Mouse (Mus musculus) heart, embryonic 16.5 days (tissue): ENCODE data around the gene Nfix. TPM values are rescaled to one million over a fixed set of nuclear protein-coding genes. Genes with fewer than 3 reads are reported as not detected.

ENCODE experiments used
- ATAC-seq: fragments of 200-750 bp; cut with Nextera tagmentation; replicated peaks from 2 replicates; pipeline ENCODE4 v1.8.0; 2017; ENCODE audit warnings: moderate number of reproducible peaks; ENCODE audit not compliant: insufficient read depth, low FRiP score; ENCODE audit errors: extremely low read depth
- H3K27ac ChIP-seq: fragments of 300-500 bp; sonication (generic); 2 replicates; pipeline ENCODE4 v1.5.1; 2014; ENCODE audit warnings: mild to moderate bottlenecking, low read length, control low read depth, moderate library complexity
- H3K27me3 ChIP-seq: fragments of 300-500 bp; sonication (generic); 2 replicates; pipeline ENCODE4 v1.6.1; 2014; ENCODE audit warnings: low read length, mixed read lengths; ENCODE audit not compliant: control insufficient read depth, insufficient read depth
- H3K36me3 ChIP-seq: fragments of 300-500 bp; sonication (generic); 2 replicates; pipeline ENCODE4 v1.6.1; 2014; ENCODE audit not compliant: control insufficient read depth, insufficient read depth
- H3K4me1 ChIP-seq: fragments of 300-500 bp; sonication (generic); 2 replicates; pipeline ENCODE4 v1.6.1; 2014; ENCODE audit warnings: low read length, mixed read lengths; ENCODE audit not compliant: control insufficient read depth, insufficient read depth
- H3K4me2 ChIP-seq: fragments of 300-500 bp; sonication (generic); 2 replicates; pipeline ENCODE4 v1.6.1; 2014; ENCODE audit warnings: low read depth, mild to moderate bottlenecking, control low read depth, low read length
- H3K4me3 ChIP-seq: fragments of 300-500 bp; sonication (generic); 2 replicates; pipeline ENCODE4 v1.5.1; 2014; ENCODE audit warnings: mild to moderate bottlenecking, control low read depth, low read length
- H3K9ac ChIP-seq: fragments of 300-500 bp; sonication (generic); 2 replicates; pipeline ENCODE4 v1.6.1; 2014; ENCODE audit warnings: low read length, control low read depth
- H3K9me3 ChIP-seq: fragments of 300-500 bp; sonication (generic); replicated peaks from 2 replicates; pipeline ENCODE4 v1.6.1; 2016; ENCODE audit warnings: low read length; ENCODE audit not compliant: control insufficient read depth
- WGBS: fragments of 180-500 bp; shearing (Covaris S2); extraction: QIAGEN DNeasy Blood & Tissue Kit; methylation state at CpG from one replicate; pipeline ENCODE4 v1.1.7; 2014; 5-methylcytosine and 5-hydroxymethylcytosine counted together
- polyA plus RNA-seq: library from polyadenylated mRNA; unstranded; fragments of >200 nt; fragmentation: Nextera tagmentation; extraction: Ambion mirVana; gene quantifications from 2 replicates; pipeline ENCODE4 v1.2.1, GENCODE M21; 2015

Nfix gene
- polyA plus RNA-seq, 1 experiment from 2014 or later, result 12.7 TPM

DNA sequence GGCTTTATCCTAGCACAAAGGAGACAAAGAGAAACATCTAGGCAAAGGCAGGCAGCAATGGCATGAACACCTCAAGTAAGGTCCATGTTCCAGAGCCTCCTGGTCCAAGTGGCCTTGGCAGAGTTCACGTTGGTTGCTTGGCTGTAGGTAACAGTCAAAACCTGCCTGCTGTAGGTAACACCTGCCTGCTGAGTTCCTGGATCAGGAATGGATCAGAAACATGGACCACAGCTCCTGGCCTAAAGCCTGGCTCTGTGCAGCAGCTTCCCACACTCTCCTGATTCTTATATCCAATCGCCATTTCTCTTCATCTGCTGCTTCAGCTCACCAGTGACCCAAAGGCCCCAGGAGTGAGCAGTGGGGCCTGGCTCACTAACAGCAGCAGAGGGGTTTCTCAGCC, 65.5 kb downstream of the Nfix start:
- WGBS, result 87% methylated on average over 2 of the region's 2 CpGs

DNA sequence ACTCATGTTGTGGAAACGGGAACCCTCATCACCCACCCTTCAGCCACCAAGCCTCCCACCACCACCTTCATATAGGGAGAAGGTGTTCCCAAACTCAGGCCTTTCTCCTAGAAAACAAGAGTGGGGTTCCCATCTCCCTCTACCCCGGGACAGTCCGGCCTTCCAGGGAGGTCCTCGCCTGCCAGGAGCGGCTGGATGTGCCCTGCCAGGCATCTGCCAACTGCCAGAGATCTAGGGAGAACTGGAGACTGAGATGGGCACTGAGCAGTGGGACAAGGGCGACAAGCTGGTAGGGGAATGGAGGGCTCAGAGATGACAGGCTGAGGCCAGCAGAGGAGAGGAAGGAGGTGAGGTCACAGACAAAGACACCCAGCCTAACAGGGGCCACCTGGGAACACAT, 66.2 kb downstream of the Nfix start:
- 84% methylated on average over 6 of the region's 6 CpGs for WGBS
- no peak overlapping the region for H3K4me2 ChIP-seq
- H3K9me3 ChIP-seq, result no peaks in the 10 kb centered on the region
- no peak overlapping the region for H3K9ac ChIP-seq
- no peaks in the 10 kb centered on the region for H3K36me3 ChIP-seq
- no peak overlapping the region for H3K4me3 ChIP-seq
- no peaks in the 10 kb centered on the region for H3K27me3 ChIP-seq
- no peak for ATAC-seq
- no peak overlapping the region for H3K27ac ChIP-seq
- peaks cover 83% of the 10 kb centered on the region for H3K4me1 ChIP-seq

More for the DNA sequence above, 65.5 kb downstream of the Nfix start:
- Histone ChIP-seq H3K27ac (no peak overlapping the region), H3K27me3 (no peaks in the 10 kb centered on the region), H3K4me2 (no peak overlapping the region), H3K4me1 (peaks cover 85% of the 10 kb centered on the region), H3K4me3 (no peak overlapping the region), H3K9ac (no peak overlapping the region), H3K9me3 (no peaks in the 10 kb centered on the region), H3K36me3 (no peaks in the 10 kb centered on the region)
- ATAC-seq, result no peak

DNA sequence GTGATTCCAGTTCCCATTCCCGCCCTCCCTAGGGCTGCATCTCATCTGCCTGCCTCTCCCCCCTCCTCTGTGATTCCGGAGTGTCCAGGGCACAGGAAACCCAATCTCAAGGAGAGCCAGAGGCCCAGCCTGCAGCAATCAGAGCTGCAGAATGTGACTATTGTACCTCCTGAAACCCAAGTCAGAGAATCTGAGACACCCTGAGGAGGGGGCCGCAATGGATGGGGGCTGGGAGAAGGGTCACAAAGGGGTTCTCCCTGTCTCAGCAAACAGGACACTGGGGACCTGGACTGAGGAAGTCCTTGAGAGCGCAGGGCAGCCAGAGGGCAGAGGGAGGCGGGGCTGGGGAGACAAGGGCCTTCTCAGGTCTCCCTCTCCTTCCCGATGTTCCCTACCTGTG, 67.1 kb downstream of the Nfix start:
- Histone ChIP-seq H3K27me3 (no peaks in the 10 kb centered on the region), H3K4me3 (no peak overlapping the region), H3K36me3 (no peaks in the 10 kb centered on the region), H3K4me2 (no peak overlapping the region), H3K27ac (peak overlapping the region; percentile 2; the same call in 1 of the 2 replicates), H3K4me1 (peaks cover 75% of the 10 kb centered on the region), H3K9ac (peak overlapping the region; percentile 56), H3K9me3 (no peaks in the 10 kb centered on the region)
- 0 out of 2 replicates have a peak, but pooled peaks have one; percentile 5 for ATAC-seq
- WGBS, result 41% methylated on average over 6 of the region's 6 CpGs

DNA sequence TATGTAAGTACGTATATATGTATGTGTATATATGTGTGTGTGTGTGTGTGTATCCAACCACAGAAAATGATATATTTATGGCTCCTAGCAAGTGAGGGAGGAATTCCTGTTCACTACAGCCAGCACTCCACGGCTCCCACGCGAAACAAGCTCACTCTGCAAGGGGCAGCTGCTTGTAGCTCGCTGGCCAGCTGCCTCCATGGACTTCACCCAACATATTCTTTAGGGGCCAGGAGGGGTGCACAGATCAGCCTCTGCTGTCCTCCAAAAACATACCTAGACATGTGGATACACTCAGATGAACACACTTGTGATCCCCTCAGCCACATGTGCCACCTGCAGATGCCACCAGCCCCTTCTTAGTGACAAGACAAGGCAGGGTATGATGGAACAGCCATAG, 67.6 kb downstream of the Nfix start:
- Histone ChIP-seq H3K9me3 (no peaks in the 10 kb centered on the region), H3K4me2 (no peak overlapping the region), H3K9ac (peak overlapping the region; percentile 24; the same call in 1 of the 2 replicates), H3K27ac (peak overlapping the region; percentile 86; the same call in 1 of the 2 replicates), H3K4me3 (no peak overlapping the region), H3K27me3 (no peaks in the 10 kb centered on the region), H3K36me3 (no peaks in the 10 kb centered on the region), H3K4me1 (peaks cover 73% of the 10 kb centered on the region)
- WGBS, result 47% methylated on average over 5 of the region's 5 CpGs
- ATAC-seq, result no peak

DNA sequence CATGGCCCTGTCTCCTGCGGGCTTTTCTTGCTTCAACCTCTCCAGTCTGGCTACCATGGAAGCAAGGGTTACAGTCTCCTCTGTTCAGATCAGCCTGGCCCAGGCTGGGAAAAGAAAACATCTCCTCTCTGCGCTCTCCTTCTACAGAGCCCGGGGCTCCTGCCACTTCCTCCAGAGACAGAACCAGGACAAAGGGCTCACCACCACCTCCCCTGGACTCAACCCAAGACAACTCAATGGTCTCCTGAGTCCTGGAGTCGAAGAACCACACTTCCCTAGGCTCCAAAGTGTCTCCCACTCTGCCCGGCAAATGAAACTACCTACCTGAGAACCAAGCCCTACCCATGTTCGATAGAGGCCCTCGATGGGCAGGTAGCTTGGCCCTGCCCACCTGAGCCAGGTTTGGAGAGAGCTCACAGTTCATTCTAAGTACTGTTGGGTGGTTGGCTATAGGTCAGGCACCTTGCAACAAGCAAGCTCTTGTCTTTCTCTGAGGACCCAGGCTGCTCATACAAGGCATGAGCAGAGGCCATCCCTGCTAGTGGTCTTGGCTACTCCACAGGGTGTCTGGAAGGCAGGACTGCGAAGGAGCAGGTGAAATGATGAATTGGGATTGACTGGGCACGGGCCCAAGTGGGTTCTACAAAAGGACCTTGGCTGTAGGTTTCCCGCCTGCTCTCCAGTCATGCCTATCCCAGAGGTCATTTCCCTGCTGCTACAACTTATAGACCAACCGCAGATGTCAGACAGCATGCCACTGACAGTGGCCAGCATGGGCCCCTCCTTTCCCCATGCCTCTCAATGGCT, 68.6 kb downstream of the Nfix start:
- H3K27me3 ChIP-seq, result no peaks in the 10 kb centered on the region
- peaks cover 71% of the 10 kb centered on the region for H3K4me1 ChIP-seq
- H3K36me3 ChIP-seq, result no peaks in the 10 kb centered on the region
- peak overlapping the region; percentile 86 for H3K27ac ChIP-seq
- H3K4me2 ChIP-seq, result peak overlapping the region; percentile 5; the same call in 1 of the 2 replicates
- no peaks in the 10 kb centered on the region for H3K9me3 ChIP-seq
- 55% methylated on average over 11 of the region's 11 CpGs for WGBS
- H3K4me3 ChIP-seq, result no peak overlapping the region
- H3K9ac ChIP-seq, result peak overlapping the region; percentile 31
- no peak for ATAC-seq

DNA sequence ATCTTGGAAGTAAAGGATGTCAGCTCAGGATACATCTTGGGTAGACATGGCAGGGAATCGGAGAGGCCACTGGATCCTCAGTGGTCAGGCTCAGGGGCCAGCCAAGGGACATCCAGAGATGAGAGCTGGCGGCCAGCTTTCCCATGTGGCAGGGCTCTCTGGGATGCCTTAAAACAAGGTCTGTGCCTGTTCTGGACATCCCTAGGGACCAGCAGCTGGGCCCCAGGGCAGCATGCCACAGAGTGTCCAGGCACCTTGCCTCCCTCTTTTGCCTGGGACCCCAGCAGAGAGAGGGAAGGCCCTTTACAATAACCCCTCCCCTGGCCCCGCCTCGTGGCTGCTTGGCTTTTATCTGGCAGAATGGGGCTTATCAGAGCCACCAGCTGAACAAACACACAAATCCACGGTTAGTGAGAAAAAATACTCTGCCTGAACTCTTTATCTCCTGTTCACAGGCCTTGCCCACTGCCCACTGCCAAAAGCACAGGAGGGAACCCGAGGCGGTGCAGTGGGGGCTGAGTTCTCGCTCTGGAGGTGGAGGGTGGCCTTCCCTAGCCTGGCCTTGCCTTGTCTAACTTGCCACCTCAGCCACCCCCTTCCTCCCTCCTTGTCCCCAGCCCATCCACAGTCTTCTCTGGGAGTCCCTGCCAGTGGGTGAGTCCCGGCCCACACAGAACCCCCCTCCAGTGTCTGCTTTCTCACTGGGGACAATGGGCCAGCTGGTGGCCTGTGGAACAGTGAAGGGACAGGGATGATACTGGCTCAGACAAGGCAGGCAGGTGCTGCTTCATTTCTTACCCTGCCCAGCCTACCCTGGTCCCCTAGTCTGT, 69.4 kb downstream of the Nfix start:
- 34% methylated on average over 9 of the region's 9 CpGs for WGBS

DNA sequence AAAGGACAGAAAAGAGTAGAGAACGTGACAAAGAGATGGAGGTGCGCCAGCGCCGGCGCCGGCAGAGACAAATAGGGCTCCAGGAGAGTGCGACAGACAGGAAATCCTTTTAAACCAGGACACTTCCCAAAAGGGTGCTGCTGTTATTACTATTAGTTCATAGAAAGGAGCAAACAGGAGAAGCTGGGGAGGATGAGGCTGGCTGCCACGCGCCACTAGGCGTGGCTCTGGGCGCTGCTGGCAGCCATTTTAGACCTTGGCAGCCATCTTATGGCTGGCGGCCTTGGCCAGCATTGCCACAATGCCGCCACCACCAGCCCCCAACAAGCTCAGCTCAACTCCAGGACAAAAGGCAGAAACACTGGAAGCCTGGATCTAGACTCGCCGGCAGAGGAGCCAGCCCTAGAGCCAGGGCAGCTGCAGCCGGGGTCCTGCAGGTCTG, 70.2 kb downstream of the Nfix start:
- no peaks in the 10 kb centered on the region for H3K36me3 ChIP-seq
- no peaks in the 10 kb centered on the region for H3K27me3 ChIP-seq
- no peak overlapping the region for H3K4me2 ChIP-seq
- peak overlapping the region; percentile 31 for H3K9ac ChIP-seq
- peaks cover 69% of the 10 kb centered on the region for H3K4me1 ChIP-seq
- ATAC-seq, result no peak
- H3K9me3 ChIP-seq, result no peaks in the 10 kb centered on the region
- H3K27ac ChIP-seq, result peak overlapping the region; percentile 86
- WGBS, result 74% methylated on average over 16 of the region's 16 CpGs
- H3K4me3 ChIP-seq, result no peak overlapping the region

More for the DNA sequence above, 69.4 kb downstream of the Nfix start:
- Histone ChIP-seq H3K36me3 (no peaks in the 10 kb centered on the region), H3K4me1 (peaks cover 69% of the 10 kb centered on the region), H3K4me2 (peak overlapping the region; percentile 5; the same call in 1 of the 2 replicates), H3K27me3 (no peaks in the 10 kb centered on the region), H3K9me3 (no peaks in the 10 kb centered on the region), H3K27ac (peak overlapping the region; percentile 86), H3K9ac (peak overlapping the region; percentile 31), H3K4me3 (no peak overlapping the region)
- peak; percentile 51 for ATAC-seq

DNA sequence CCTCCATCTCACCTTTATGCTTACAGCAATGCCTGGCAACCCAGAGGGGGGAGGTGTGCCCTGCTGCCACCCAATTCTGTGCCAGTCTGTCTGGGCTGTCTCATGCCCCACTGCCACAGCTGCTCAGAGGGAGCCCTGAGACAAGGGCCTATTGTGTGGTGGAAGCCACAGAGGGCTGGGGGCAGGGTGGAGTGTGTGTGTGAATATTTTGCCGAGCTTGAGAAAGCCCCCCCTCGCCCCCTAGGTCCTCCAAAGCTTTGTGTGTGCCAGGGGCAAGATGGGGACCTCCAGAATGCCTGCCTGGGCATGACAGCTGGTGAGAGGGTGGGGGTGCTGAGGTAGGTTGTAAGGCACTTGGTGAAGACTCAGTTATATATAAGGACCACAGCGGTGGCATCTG, 71.7 kb downstream of the Nfix start:
- no peak overlapping the region for H3K4me3 ChIP-seq
- no peak overlapping the region for H3K4me2 ChIP-seq
- no peaks in the 10 kb centered on the region for H3K27me3 ChIP-seq
- no peak overlapping the region for H3K27ac ChIP-seq
- H3K36me3 ChIP-seq, result 0 out of 2 replicates have a peak, but pooled peaks cover 3% of the 10 kb centered on the region
- WGBS, result 75% methylated on average over 3 of the region's 3 CpGs
- H3K4me1 ChIP-seq, result peaks cover 77% of the 10 kb centered on the region
- no peaks in the 10 kb centered on the region for H3K9me3 ChIP-seq
- no peak overlapping the region for H3K9ac ChIP-seq
- no peak for ATAC-seq

DNA sequence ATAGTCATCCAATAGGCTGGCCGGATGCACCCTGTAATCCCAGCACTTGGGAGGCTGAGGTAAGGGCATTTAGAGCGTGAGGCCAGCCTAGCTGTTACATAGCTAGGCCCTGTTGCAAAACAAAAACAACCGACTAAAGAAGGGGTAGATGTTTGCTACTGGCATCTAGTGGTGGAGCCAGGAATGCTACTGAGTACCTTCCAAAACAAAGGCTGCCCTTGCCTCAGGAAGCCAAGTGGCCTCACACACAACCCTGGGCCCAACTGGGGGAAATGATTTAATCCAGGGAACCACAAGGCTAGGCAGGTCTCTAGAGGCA, 74.2 kb downstream of the Nfix start:
- WGBS, result 15% methylated on average over 3 of the region's 3 CpGs
- Histone ChIP-seq H3K4me3 (no peak overlapping the region), H3K9ac (no peak overlapping the region; the same call in 1 of the 2 replicates), H3K4me1 (peaks cover 66% of the 10 kb centered on the region), H3K4me2 (no peak overlapping the region), H3K27me3 (no peaks in the 10 kb centered on the region), H3K27ac (peak overlapping the region; percentile 72), H3K9me3 (no peaks in the 10 kb centered on the region), H3K36me3 (peaks cover 7% of the 10 kb centered on the region; the same call in 1 of the 2 replicates)
- no peak for ATAC-seq
